Comparison of ENCODE assay signal across 9 mouse cellular contexts in genomic region chr2:162968357-162968756, GRCm38 (mm10). TPM values are rescaled to one million over a fixed set of nuclear protein-coding genes. Genes with fewer than 3 reads are reported as not detected.
DNase-seq lines count a peak whose midpoint lies in the region; ATAC-seq and TF ChIP-seq lines count a peak whose summit lies in the region.
"Had no signal": no experiment of that assay in that cellular context is flagged by ENCODE, and none has a peak within 500 bp of the region (broad histone marks: within the 10 kb centered on the region; RNA-seq: fewer than 3 reads in every experiment).

No protein-coding gene starts in this region.

- DNase-seq in heart, adult 11 months: peak; percentile 94
- no peak for DNase-seq in heart, embryonic 10.5 days (ENCODE audit: low spot score)
- DNase-seq in CH12.LX (ENCODE audit: extremely low read depth): peak; percentile 33
- peak; percentile 14 for DNase-seq in brain, embryonic 14.5 days (ENCODE audit: low read depth)
- DNase-seq in heart, postnatal 10 days: peak; percentile 46 to 66
- DNase-seq in liver, embryonic 13.5 days: no peak
- no peak for DNase-seq in urinary bladder, postnatal 10 days (ENCODE audit: low spot score)

- TF ChIP-seq RAD21 in CH12.LX (IDR thresholded peaks at IDR 0.05; ENCODE audit: low read depth, low read length): peak; percentile 44

- ATAC-seq in liver, embryonic 13.5 days (ENCODE audit: low read depth): peak; percentile 47; the same call in 1 of the 2 replicates

- 17% methylated on average over 5 of the region's 5 CpGs for WGBS in heart, embryonic 10.5 days
- WGBS in liver, embryonic 13.5 days (ENCODE audit: insufficient replicate concordance): 4% methylated on average over 5 of the region's 5 CpGs
- 13% methylated on average over 5 of the region's 5 CpGs for WGBS in small intestine, adult 2 months

- TF ChIP-seq POLR2A in CH12.LX (IDR thresholded peaks at IDR 0.05; ENCODE audit: low read depth, low read length): no peak
- TF ChIP-seq POLR2A in brain, embryonic 14.5 days (IDR thresholded peaks at IDR 0.05; ENCODE audit: borderline replicate concordance, extremely low read depth, insufficient read depth, insufficient read length, poor library complexity, severe bottlenecking): no peak
- no peak for TF ChIP-seq POLR2A in small intestine, adult 2 months (IDR thresholded peaks at IDR 0.05; ENCODE audit: low read depth, low read length)

- TF ChIP-seq CTCF in CH12.LX (conservative IDR thresholded peaks at IDR 0.05 in 1 of 2, IDR thresholded peaks at IDR 0.05 in 1 of 2; ENCODE audit: low read depth in 2 of 2, low read length in 2 of 2): peak in 1 of 2 experiments; percentile 74; a peak in 2 of 4 replicates
- TF ChIP-seq CTCF in brain, embryonic 14.5 days (IDR thresholded peaks at IDR 0.05; ENCODE audit: borderline replicate concordance, extremely low read depth, insufficient read depth, insufficient read length): peak; percentile 79
- TF ChIP-seq CTCF in small intestine, adult 2 months (IDR thresholded peaks at IDR 0.05; ENCODE audit: extremely low read depth, insufficient read length, insufficient replicate concordance, low read depth, low read length): peak; percentile 84; the same call in 1 of the 2 replicates

- no peaks in the 10 kb centered on the region for H3K9me3 ChIP-seq in heart, embryonic 10.5 days
- no peaks in the 10 kb centered on the region for H3K9me3 ChIP-seq in CH12.LX (replicated peaks; ENCODE audit: low read length)
- no peaks in the 10 kb centered on the region for H3K9me3 ChIP-seq in liver, embryonic 13.5 days (replicated peaks)
- H3K9me3 ChIP-seq: embryonic facial prominence, embryonic 15.5 days had no signal

- no peaks in the 10 kb centered on the region for H3K79me2 ChIP-seq in CH12.LX (replicated peaks; ENCODE audit: control insufficient read depth, extremely low read depth, insufficient read depth, poor library complexity, severe bottlenecking)

- in situ Hi-C loops in CH12.LX (cut with MboI; ENCODE audit: low pct_ligation_motif_present, low pct_unique_long_range_greater_than_20kb, low sequenced_read_pairs): no loop called here

- H3K4me3 ChIP-seq in heart, embryonic 10.5 days: no peak overlapping the region
- no peak overlapping the region for H3K4me3 ChIP-seq in CH12.LX (replicated peaks in 1 of 3; ENCODE audit: low read depth in 2 of 3, low read length in 2 of 3, poor library complexity in 1 of 3)
- no peak overlapping the region for H3K4me3 ChIP-seq in liver, embryonic 13.5 days (replicated peaks)
- no peak overlapping the region for H3K4me3 ChIP-seq in small intestine, adult 2 months (ENCODE audit: low read depth, low read length)
- H3K4me3 ChIP-seq: embryonic facial prominence, embryonic 15.5 days had no signal

- H3K4me1 ChIP-seq in heart, embryonic 10.5 days: peaks cover under 1% of the 10 kb centered on the region; the same call in 1 of the 2 replicates
- H3K4me1 ChIP-seq in CH12.LX (ENCODE audit: control insufficient read depth in 1 of 2, insufficient read depth in 2 of 2): no peaks in the 10 kb centered on the region
- peaks cover 5% of the 10 kb centered on the region; the same call in 1 of the 2 replicates for H3K4me1 ChIP-seq in liver, embryonic 13.5 days (replicated peaks)
- no peaks in the 10 kb centered on the region; the same call in 1 of the 2 replicates for H3K4me1 ChIP-seq in small intestine, adult 2 months (ENCODE audit: control insufficient read depth, insufficient read depth, insufficient read length, low read length)

- H3K27ac ChIP-seq in heart, embryonic 10.5 days: no peak overlapping the region
- H3K27ac ChIP-seq in CH12.LX (ENCODE audit: insufficient read depth, low read depth): no peak overlapping the region
- no peak overlapping the region for H3K27ac ChIP-seq in liver, embryonic 13.5 days
- H3K27ac ChIP-seq in small intestine, adult 2 months (ENCODE audit: insufficient read depth, low read depth, low read length): no peak overlapping the region
- H3K27ac ChIP-seq: embryonic facial prominence, embryonic 15.5 days had no signal

- H3K9ac ChIP-seq in CH12.LX (ENCODE audit: insufficient read depth, low read depth): no peak overlapping the region
- H3K9ac ChIP-seq in liver, embryonic 13.5 days: no peak overlapping the region
- H3K9ac ChIP-seq: embryonic facial prominence, embryonic 15.5 days had no signal

- TF ChIP-seq EP300 in CH12.LX (IDR thresholded peaks at IDR 0.05; ENCODE audit: low read length): no peak

- H3K36me3 ChIP-seq in heart, embryonic 10.5 days: no peaks in the 10 kb centered on the region
- H3K36me3 ChIP-seq in CH12.LX (replicated peaks in 1 of 2; ENCODE audit: control insufficient read depth in 1 of 2, insufficient read depth in 1 of 2, low read length in 1 of 2): no peaks in the 10 kb centered on the region
- no peaks in the 10 kb centered on the region for H3K36me3 ChIP-seq in liver, embryonic 13.5 days
- no peaks in the 10 kb centered on the region for H3K36me3 ChIP-seq in small intestine, adult 2 months (ENCODE audit: control insufficient read depth, insufficient read depth, low read length)
- H3K36me3 ChIP-seq: embryonic facial prominence, embryonic 15.5 days had no signal

- peaks cover 24% of the 10 kb centered on the region for H3K27me3 ChIP-seq in heart, embryonic 10.5 days (ENCODE audit: insufficient read depth, poor library complexity, severe bottlenecking)
- H3K27me3 ChIP-seq in CH12.LX (replicated peaks): peaks cover 65% of the 10 kb centered on the region
- no peaks in the 10 kb centered on the region for H3K27me3 ChIP-seq in liver, embryonic 13.5 days
- no peaks in the 10 kb centered on the region for H3K27me3 ChIP-seq in small intestine, adult 2 months (ENCODE audit: control insufficient read depth, insufficient read depth, low read length)
- H3K27me3 ChIP-seq: embryonic facial prominence, embryonic 15.5 days had no signal

- intact Hi-C loops in heart, postnatal 10 days (cut with DNase I): loop anchor here (2.0 kb wide), 1 partner anchor 30 kb away; no protein-coding TSS in a partner anchor

- no peak overlapping the region for H3K4me2 ChIP-seq in CH12.LX (ENCODE audit: insufficient read depth, low read depth, poor library complexity, severe bottlenecking)
- no peak overlapping the region for H3K4me2 ChIP-seq in liver, embryonic 13.5 days
- H3K4me2 ChIP-seq: embryonic facial prominence, embryonic 15.5 days had no signal

- dilution Hi-C loops in CH12.LX (cut with MboI; ENCODE audit: extremely low pct_ligation_motif_present, extremely low pct_unique_long_range_greater_than_20kb, low sequenced_read_pairs): no loop called here

TF ChIP-seq in CH12.LX, 34 proteins besides CTCF, POLR2A, EP300 and RAD21:
- TF ChIP-seq SMC3 (IDR thresholded peaks at IDR 0.05; ENCODE audit: low read depth, low read length) (peak; percentile 65), E2F4 (IDR thresholded peaks at IDR 0.05; ENCODE audit: insufficient replicate concordance, low read depth, low read length) (no peak)

RNA-seq across cellular contexts. Expression of gene Sgk2, which starts 18.8 kb away (rescaled TPM):
- 0.28 TPM in 1 of 2 replicates, not detected in the other for polyA plus RNA-seq in heart, embryonic 10.5 days (2016; fragmentation: Nextera tagmentation; extraction: Ambion mirVana)
- total RNA-seq in CH12.LX (2012; rRNA removed) (not detected in 2 replicates), CH12.LX (2014; rRNA removed) (not detected in 2 replicates)
- polyA plus RNA-seq in CH12.LX (2012; ENCODE audit: insufficient read length, low read depth): not detected in 2 replicates
- 0.05 and 0.09 TPM in 2 replicates for polyA plus RNA-seq in brain, embryonic 14.5 days (2012; rRNA removed)
- total RNA-seq in heart, postnatal 10 days (2021): under 1 TPM; 0.12 to 0.43 TPM
- 2.7 and 4.6 TPM in 2 replicates for polyA plus RNA-seq in liver, embryonic 13.5 days (2015; fragmentation: Nextera tagmentation; extraction: Ambion mirVana)
- 8.1 and 11.5 TPM in 2 replicates for polyA plus RNA-seq in small intestine, adult 2 months (2012; rRNA removed)
- polyA plus RNA-seq: embryonic facial prominence, embryonic 15.5 days had no signal

RNA-seq across cellular contexts. Expression of gene L3mbtl1, which starts 25.1 kb away (rescaled TPM):
- 0.07 and 0.15 TPM in 2 replicates for polyA plus RNA-seq in heart, embryonic 10.5 days (2016; fragmentation: Nextera tagmentation; extraction: Ambion mirVana)
- total RNA-seq in CH12.LX (2012; rRNA removed) (not detected in 2 replicates), CH12.LX (2014; rRNA removed) (not detected in 2 replicates)
- 0.09 TPM in 1 of 2 replicates, not detected in the other for polyA plus RNA-seq in CH12.LX (2012; ENCODE audit: insufficient read length, low read depth)
- polyA plus RNA-seq in brain, embryonic 14.5 days (2012; rRNA removed): 3.6 and 5.2 TPM in 2 replicates
- not detected for total RNA-seq in heart, postnatal 10 days (2021)
- polyA plus RNA-seq in liver, embryonic 13.5 days (2015; fragmentation: Nextera tagmentation; extraction: Ambion mirVana): 0.03 and 0.06 TPM in 2 replicates
- polyA plus RNA-seq in small intestine, adult 2 months (2012; rRNA removed): 0.03 TPM in 1 of 2 replicates, not detected in the other

RNA-seq across cellular contexts. Expression of gene Srsf6, which starts 37.0 kb away (rescaled TPM):
- 179 and 208 TPM in 2 replicates for polyA plus RNA-seq in heart, embryonic 10.5 days (2016; fragmentation: Nextera tagmentation; extraction: Ambion mirVana)
- 96.3 and 144 TPM in 2 replicates for total RNA-seq in CH12.LX (2012; rRNA removed)
- total RNA-seq in CH12.LX (2014; rRNA removed): 204 and 230 TPM in 2 replicates
- polyA plus RNA-seq in CH12.LX (2012; ENCODE audit: insufficient read length, low read depth): 227 and 244 TPM in 2 replicates
- polyA plus RNA-seq in brain, embryonic 14.5 days (2012; rRNA removed): 311 and 398 TPM in 2 replicates
- 100 to 1,000 TPM; 115 to 127 TPM for total RNA-seq in heart, postnatal 10 days (2021)
- polyA plus RNA-seq in liver, embryonic 13.5 days (2015; fragmentation: Nextera tagmentation; extraction: Ambion mirVana): 138 and 164 TPM in 2 replicates
- polyA plus RNA-seq in small intestine, adult 2 months (2012; rRNA removed): 30.5 and 46.1 TPM in 2 replicates

RNA-seq across cellular contexts. Expression of gene Ift52, which starts 48.8 kb away (rescaled TPM):
- polyA plus RNA-seq in heart, embryonic 10.5 days (2016; fragmentation: Nextera tagmentation; extraction: Ambion mirVana): 40.6 and 45.6 TPM in 2 replicates
- total RNA-seq in CH12.LX (2012; rRNA removed) (11.3 and 13.0 TPM in 2 replicates), CH12.LX (2014; rRNA removed) (13.1 and 14.4 TPM in 2 replicates)
- 33.6 and 39.8 TPM in 2 replicates for polyA plus RNA-seq in CH12.LX (2012; ENCODE audit: insufficient read length, low read depth)
- polyA plus RNA-seq in brain, embryonic 14.5 days (2012; rRNA removed): 34.1 and 35.4 TPM in 2 replicates
- total RNA-seq in heart, postnatal 10 days (2021): 10 to 100 TPM; 25.6 to 27.1 TPM
- 20.6 and 22.9 TPM in 2 replicates for polyA plus RNA-seq in liver, embryonic 13.5 days (2015; fragmentation: Nextera tagmentation; extraction: Ambion mirVana)
- 4.5 and 10.0 TPM in 2 replicates for polyA plus RNA-seq in small intestine, adult 2 months (2012; rRNA removed)

Comparison
In these comparisons a context has a peak if more than half of its experiments do, and no peak if none do; other contexts are left out.
1. DNase-seq: peak in heart, adult 11 months (single experiment), CH12.LX (single experiment), brain, embryonic 14.5 days (single experiment) and heart, postnatal 10 days (2 of 2); none in heart, embryonic 10.5 days (single experiment), liver, embryonic 13.5 days (single experiment) and urinary bladder, postnatal 10 days (single experiment).